Mouse (Mus musculus): ENCODE results near the gene Cdc42bpa. TPM values are rescaled to one million over a fixed set of nuclear protein-coding genes. Genes with fewer than 3 reads are reported as not detected.

Gene Cdc42bpa
- polyA plus RNA-seq, 1 experiment from 2014 or later, result 18.5 TPM

DNA sequence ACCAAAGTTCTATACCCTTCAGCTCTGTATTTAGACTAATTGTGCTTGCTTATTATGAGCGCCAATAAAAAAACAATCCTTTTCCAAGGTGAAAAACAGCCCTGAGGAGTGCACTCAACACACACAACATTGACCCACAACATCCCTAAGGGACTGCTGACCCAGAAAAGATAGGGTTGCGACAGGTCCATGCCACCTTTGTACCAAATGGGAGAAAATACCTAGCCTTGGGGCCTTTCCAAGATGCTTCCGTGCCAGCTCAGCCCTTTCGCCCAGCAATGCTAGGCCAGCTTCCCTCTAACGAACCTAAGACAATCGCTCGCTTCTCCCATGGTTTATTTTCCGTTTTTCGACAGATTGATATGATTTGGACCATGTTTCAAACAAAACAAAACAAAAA, 236.2 kb downstream of the Cdc42bpa start:
- no peaks in the 10 kb centered on the region for H3K9me3 ChIP-seq (replicated peaks)
- 92% methylated on average over 9 of the region's 9 CpGs for WGBS
- H3K27ac ChIP-seq, result no peak overlapping the region
- H3K9ac ChIP-seq, result 0 out of 2 replicates have a peak overlapping the region, but pooled peaks have one; percentile 9
- peak overlapping the region; percentile 97 for H3K4me2 ChIP-seq
- H3K27me3 ChIP-seq, result 0 out of 2 replicates have a peak, but pooled peaks cover 4% of the 10 kb centered on the region
- peaks cover 18% of the 10 kb centered on the region for H3K4me1 ChIP-seq
- H3K4me3 ChIP-seq (replicated peaks), result peak overlapping the region; percentile 71
- no peak for ATAC-seq (replicated peaks; ENCODE audit: low FRiP score)
- no peaks in the 10 kb centered on the region for H3K36me3 ChIP-seq

DNA sequence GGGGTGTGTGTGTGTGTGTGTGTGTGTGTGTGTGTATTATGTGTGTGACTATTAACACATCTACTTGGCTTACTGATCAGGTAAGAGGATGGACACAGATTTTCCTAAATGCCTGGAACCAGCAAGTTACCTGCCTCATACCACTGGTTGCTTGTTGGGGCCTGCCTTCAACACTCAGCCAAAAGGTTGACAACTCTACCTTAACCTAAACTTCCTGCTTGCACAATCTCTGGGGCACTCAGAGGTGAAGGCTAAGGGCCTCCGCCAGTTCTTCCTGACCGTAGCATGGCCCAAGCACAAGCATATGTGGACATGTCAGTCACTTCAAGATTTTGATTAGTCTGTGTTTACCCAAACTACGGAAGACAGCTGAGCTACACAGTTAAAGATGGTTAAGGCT, 237.7 kb downstream of the Cdc42bpa start:
- H3K27ac ChIP-seq, result no peak overlapping the region
- H3K4me1 ChIP-seq, result peaks cover 17% of the 10 kb centered on the region
- no peaks in the 10 kb centered on the region for H3K36me3 ChIP-seq
- 77% methylated on average over 3 of the region's 3 CpGs for WGBS
- no peak for ATAC-seq (replicated peaks; ENCODE audit: low FRiP score)
- H3K27me3 ChIP-seq, result 0 out of 2 replicates have a peak, but pooled peaks cover 4% of the 10 kb centered on the region
- H3K9me3 ChIP-seq (replicated peaks), result no peaks in the 10 kb centered on the region
- no peak overlapping the region for H3K4me2 ChIP-seq
- H3K9ac ChIP-seq, result no peak overlapping the region
- no peak overlapping the region for H3K4me3 ChIP-seq (replicated peaks)

DNA sequence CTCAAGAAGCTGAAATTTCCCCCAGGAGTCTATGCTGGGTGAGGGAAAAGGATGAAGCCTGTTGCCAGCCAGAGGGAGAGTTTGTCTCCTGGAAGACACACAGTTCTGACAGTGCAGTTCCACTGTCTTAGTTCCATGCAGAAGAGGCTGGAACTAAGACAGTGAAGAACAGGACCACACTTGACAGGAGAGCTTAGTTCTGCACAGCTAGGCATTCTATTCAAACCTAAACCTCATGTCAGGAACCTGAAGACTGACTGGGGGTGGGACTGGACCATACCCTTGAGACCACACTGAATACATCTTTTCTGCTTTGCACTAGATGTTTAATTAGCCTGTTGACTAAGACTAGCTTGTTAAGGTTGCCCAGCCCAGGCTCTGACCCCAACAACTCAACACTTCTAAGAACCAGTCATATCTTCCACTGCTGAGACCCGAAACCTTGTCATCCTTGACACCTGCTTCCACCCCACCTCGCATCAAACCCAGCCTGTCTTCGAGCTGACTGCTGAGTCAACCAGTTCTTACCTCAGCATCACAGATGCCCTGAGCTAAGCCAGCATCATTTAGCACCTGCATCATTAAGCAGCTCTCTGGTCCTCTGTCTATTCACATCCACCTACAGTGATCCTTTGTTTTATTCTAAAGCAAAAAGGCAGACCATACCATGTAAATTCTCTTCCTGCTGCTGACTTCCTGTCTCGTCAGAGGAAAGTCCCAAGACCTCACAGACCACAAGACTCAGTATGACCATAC, 238.9 kb downstream of the Cdc42bpa start, which contains the start of gene Coq8a:
Gene Coq8a (minus strand): TSS at position 644 of the 756 bp plus-strand sequence.
- H3K27ac ChIP-seq, result no peak within 1 kb of the TSS
- H3K27me3 ChIP-seq, result 0 out of 2 replicates have a peak, but pooled peaks cover 2% of the 10 kb centered on the region
- no peaks in the 10 kb centered on the region for H3K36me3 ChIP-seq
- peaks cover 17% of the 10 kb centered on the region for H3K4me1 ChIP-seq
- 58% methylated on average over 4 of the region's 4 CpGs for WGBS
- no peak within 1 kb of the TSS for H3K4me3 ChIP-seq (replicated peaks)
- ATAC-seq (replicated peaks; ENCODE audit: low FRiP score), result no peak
- no peak within 1 kb of the TSS for H3K9ac ChIP-seq
- no peak within 1 kb of the TSS for H3K4me2 ChIP-seq
- no peaks in the 10 kb centered on the region for H3K9me3 ChIP-seq (replicated peaks)

DNA sequence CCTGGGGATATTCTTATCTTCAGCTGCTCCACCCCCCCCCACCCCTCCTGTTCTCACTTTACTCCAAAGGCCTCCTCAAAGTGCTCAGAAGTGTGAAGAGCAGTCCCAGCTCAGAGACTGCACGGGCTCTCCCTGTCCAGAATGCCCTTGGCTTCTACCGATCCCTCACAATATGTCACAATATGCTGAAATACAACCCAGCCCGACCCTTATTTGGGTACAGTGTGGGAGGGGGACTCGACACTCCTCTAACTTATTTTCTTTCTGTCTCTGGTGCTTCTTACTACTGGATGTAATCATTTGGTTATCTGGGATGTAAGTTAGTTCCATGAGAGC, 239.4 kb downstream of the Cdc42bpa start:
- no peak for ATAC-seq (replicated peaks; ENCODE audit: low FRiP score)
- 50% methylated on average over 4 of the region's 4 CpGs for WGBS
- Histone ChIP-seq H3K9me3 (replicated peaks) (peaks cover 3% of the 10 kb centered on the region; the same call in 1 of the 2 replicates), H3K9ac (no peak overlapping the region), H3K27me3 (no peaks in the 10 kb centered on the region), H3K4me3 (replicated peaks) (no peak overlapping the region), H3K27ac (no peak overlapping the region), H3K36me3 (no peaks in the 10 kb centered on the region), H3K4me1 (peaks cover 15% of the 10 kb centered on the region), H3K4me2 (no peak overlapping the region)

DNA sequence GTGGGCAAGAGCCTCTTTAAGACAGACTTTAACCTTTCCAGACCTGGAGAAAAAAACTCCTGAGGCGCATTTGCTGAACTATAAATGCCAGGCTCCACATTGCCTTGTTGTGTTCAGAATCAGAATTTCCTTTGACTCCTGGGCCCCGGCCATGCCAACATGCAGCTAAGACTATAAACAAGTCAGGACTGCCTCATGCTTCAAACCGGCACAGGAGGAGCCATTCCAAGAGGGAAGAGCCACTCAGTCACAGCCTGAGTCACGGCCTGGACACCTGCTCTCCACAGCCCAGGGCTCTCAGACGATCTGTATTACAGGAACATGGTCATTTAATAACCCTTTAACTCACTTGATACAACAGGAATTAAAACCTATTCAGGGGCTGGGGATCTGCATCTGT, 240.4 kb downstream of the Cdc42bpa start:
- Histone ChIP-seq H3K36me3 (no peaks in the 10 kb centered on the region), H3K9me3 (replicated peaks) (peaks cover 3% of the 10 kb centered on the region; the same call in 1 of the 2 replicates), H3K4me3 (replicated peaks) (no peak overlapping the region), H3K9ac (no peak overlapping the region), H3K27ac (no peak overlapping the region), H3K4me1 (peaks cover 6% of the 10 kb centered on the region), H3K27me3 (no peaks in the 10 kb centered on the region), H3K4me2 (no peak overlapping the region)
- ATAC-seq (replicated peaks; ENCODE audit: low FRiP score), result no peak
- 58% methylated on average over 5 of the region's 5 CpGs for WGBS

DNA sequence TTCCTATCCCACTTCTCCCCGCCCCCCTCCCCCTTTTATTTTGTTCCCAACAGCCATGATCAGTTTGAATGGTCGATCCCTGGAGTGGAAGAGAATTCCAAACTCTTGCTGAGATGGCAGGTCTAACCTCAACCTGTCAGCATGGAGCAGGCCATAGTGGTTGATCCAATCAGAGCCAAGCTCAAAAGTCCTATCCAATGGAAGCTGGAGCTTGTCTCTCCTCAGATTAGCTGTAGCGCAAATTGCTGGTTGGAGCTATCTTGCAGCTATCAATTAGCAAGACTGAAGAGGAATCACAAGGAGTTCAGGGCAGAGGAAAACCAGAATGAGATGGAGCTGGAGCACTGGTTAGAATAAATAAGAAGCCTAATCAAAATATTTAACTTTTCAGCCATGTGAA, 248.1 kb downstream of the Cdc42bpa start:
- Histone ChIP-seq H3K4me1 (0 out of 2 replicates have a peak, but pooled peaks cover 3% of the 10 kb centered on the region), H3K27me3 (no peaks in the 10 kb centered on the region), H3K4me3 (replicated peaks) (no peak overlapping the region), H3K9me3 (replicated peaks) (peaks cover 3% of the 10 kb centered on the region; the same call in 1 of the 2 replicates), H3K4me2 (no peak overlapping the region), H3K36me3 (no peaks in the 10 kb centered on the region), H3K9ac (no peak overlapping the region), H3K27ac (no peak overlapping the region)
- 80% methylated on average over 3 of the region's 3 CpGs for WGBS
- ATAC-seq (replicated peaks; ENCODE audit: low FRiP score), result no peak

DNA sequence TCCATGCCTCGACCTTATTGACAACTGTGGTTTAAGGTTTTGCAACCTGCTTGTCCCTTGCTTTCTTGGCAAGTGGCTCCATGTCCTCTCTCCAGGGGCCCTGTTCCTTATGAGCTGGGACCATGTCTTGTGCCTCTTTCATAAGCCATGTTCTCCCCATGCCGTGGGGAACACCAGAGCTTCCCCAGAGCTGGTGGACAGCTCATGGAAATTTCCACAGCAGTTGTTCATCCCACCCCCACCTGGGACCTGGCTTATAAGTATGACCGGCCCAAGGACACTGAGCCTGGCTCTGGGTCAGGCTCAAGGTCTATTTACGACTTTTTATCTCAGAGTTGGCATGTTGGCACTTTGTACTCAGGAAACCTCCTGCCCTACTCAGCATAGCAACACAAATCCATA, 249.8 kb downstream of the Cdc42bpa start:
- no peak overlapping the region for H3K9ac ChIP-seq
- H3K36me3 ChIP-seq, result no peaks in the 10 kb centered on the region
- 0 out of 2 replicates have a peak, but pooled peaks cover 3% of the 10 kb centered on the region for H3K4me1 ChIP-seq
- WGBS, result 78% methylated on average over 4 of the region's 4 CpGs
- H3K27me3 ChIP-seq, result no peaks in the 10 kb centered on the region
- no peak overlapping the region for H3K4me3 ChIP-seq (replicated peaks)
- no peak overlapping the region for H3K4me2 ChIP-seq
- no peak overlapping the region for H3K27ac ChIP-seq
- ATAC-seq (replicated peaks; ENCODE audit: low FRiP score), result no peak
- no peaks in the 10 kb centered on the region for H3K9me3 ChIP-seq (replicated peaks)

DNA sequence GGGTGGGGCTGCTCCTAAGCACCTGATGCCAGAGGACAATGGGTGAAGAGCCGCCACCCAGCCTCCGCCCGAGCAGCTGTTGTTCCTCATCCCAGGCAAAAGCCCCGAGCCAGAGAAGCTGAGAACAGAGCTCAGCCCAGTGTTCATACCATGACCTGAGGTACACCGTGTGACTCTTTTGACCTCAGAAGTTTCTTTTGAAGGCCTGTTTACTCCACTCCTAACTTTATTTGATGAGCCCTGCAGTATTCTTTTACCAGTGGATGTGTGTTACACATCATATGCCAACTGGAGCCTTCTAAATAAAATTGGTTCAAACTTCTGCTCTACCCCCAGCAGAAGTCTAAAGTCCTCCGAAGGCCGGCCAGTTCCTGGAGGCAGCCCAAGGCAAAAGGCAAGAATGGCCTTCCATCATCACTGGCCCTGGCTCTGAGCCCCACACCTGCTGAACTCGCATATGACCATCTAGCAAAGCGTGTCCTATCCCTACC, 250.6 kb downstream of the Cdc42bpa start:
- H3K36me3 ChIP-seq, result no peaks in the 10 kb centered on the region
- H3K27ac ChIP-seq, result no peak overlapping the region
- no peak overlapping the region for H3K4me3 ChIP-seq (replicated peaks)
- no peaks in the 10 kb centered on the region for H3K9me3 ChIP-seq (replicated peaks)
- no peaks in the 10 kb centered on the region for H3K27me3 ChIP-seq
- H3K4me2 ChIP-seq, result no peak overlapping the region
- H3K4me1 ChIP-seq, result 0 out of 2 replicates have a peak, but pooled peaks cover 3% of the 10 kb centered on the region
- 81% methylated on average over 9 of the region's 9 CpGs for WGBS
- no peak overlapping the region for H3K9ac ChIP-seq
- ATAC-seq (replicated peaks; ENCODE audit: low FRiP score), result no peak

DNA sequence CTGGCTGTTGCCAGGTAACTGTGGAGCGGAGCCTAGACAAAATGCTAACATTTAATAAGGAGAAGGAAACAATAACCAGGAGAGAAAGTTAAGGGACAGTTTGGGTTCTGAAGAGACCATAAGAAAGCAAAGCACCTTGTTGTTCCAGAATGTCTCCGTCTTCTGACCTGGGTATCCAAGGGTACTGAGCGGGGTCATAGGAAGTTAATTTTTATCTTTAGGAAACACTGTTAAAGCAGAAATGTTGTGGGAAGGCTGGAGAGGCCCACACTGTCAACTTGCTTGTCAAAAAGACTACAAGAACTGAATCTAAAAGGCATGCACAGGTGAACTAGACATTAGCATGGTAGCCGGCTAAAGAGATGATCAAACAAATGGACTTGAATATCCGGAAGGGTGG, 252.6 kb downstream of the Cdc42bpa start:
- Histone ChIP-seq H3K27me3 (no peaks in the 10 kb centered on the region), H3K27ac (0 out of 2 replicates have a peak overlapping the region, but pooled peaks have one; percentile 19), H3K4me3 (replicated peaks) (no peak overlapping the region), H3K9me3 (replicated peaks) (0 out of 2 replicates have a peak, but pooled peaks cover under 1% of the 10 kb centered on the region), H3K36me3 (no peaks in the 10 kb centered on the region), H3K9ac (no peak overlapping the region), H3K4me1 (0 out of 2 replicates have a peak, but pooled peaks cover 3% of the 10 kb centered on the region), H3K4me2 (no peak overlapping the region)
- no peak for ATAC-seq (replicated peaks; ENCODE audit: low FRiP score)
- 83% methylated on average over 5 of the region's 5 CpGs for WGBS

DNA sequence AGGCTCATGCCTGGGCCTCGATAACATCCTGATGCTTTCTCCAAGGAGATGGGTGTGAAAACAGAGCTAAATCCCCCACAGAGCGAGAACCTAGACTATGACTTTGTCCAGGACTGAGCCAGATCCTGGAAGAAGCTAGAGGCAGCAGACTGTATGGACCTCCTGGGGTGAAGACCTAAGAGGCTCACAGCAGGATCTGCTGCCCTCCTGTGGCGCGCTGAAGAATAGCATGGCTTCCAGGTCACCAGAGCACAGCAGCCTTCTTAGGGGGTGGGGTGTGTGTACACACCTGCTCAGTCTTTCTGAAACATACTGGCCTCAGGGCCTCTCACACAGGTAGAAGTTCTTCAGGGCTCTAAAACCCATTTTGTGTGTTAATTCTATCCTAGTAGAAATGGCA, 254.8 kb downstream of the Cdc42bpa start:
- H3K36me3 ChIP-seq, result no peaks in the 10 kb centered on the region
- H3K4me3 ChIP-seq (replicated peaks), result no peak overlapping the region
- H3K9ac ChIP-seq, result no peak overlapping the region
- H3K4me1 ChIP-seq, result 0 out of 2 replicates have a peak, but pooled peaks cover 3% of the 10 kb centered on the region
- H3K27me3 ChIP-seq, result no peaks in the 10 kb centered on the region
- H3K9me3 ChIP-seq (replicated peaks), result 0 out of 2 replicates have a peak, but pooled peaks cover 5% of the 10 kb centered on the region
- ATAC-seq (replicated peaks; ENCODE audit: low FRiP score), result peak; percentile 81
- no peak overlapping the region for H3K27ac ChIP-seq
- H3K4me2 ChIP-seq, result no peak overlapping the region
- 21% methylated on average over 4 of the region's 4 CpGs for WGBS

All from kidney, embryonic 15.5 days (tissue).